Mouse (Mus musculus) bone marrow, adult 2 months (tissue): ENCODE measurements around the gene Olfr970.

Experiments
- CTCF ChIP-seq: fragments of 200-500 bp; IDR thresholded peaks from 2 replicates; pipeline ENCODE4 v1.5.1; 2011; ENCODE audit warnings: low read length, control low read depth; ENCODE audit not compliant: control insufficient read depth, insufficient read depth
- POLR2A ChIP-seq: fragments of 200-500 bp; IDR thresholded peaks from 2 replicates; pipeline ENCODE4 v1.6.1; 2011; ENCODE audit warnings: low read depth, mild to moderate bottlenecking, control low read depth, low read length, borderline replicate concordance; ENCODE audit not compliant: control insufficient read depth

DNA sequence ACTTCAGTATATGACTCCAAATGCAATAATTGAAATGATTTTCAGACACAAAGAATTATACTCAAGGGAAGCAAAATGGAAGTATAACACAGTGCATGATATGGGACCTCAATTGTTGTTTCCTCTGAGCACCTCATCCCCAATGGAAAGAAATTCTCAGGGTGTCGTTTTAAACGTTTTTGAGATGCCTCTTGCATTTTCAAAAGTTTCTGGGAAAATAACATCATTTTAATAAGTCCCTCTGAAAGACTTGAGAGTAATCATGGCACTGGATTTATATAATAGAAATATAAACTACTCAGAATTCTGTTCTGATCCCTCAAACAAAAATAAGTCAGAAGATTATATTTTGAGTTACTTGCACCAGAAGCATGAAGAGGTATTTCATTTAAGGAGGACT, 57.5 kb downstream of the Olfr970 start, which contains the start of gene Olfr972:
- TF ChIP-seq CTCF (no peak), POLR2A (no peak)
